Mouse (Mus musculus): ENCODE results near the gene Akt1.

The Akt1 gene

DNA sequence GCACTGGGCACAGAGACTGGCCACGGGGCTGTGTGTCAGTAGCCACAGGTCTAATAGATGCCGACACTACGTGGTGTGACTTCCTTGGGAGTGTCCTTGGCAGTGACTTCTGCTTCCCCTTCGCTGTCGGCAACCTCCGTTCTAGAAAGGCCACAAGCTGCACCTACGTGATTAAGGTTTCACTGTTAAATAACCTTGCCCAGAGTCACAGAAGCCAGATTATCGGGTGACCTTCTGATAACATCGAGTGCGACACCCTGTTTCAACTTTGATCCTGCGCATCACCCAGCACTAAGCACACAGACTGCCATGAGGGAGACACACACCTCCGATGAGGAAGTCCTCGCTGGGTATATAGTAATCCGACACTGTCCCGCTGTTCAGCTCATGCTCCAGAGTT, 13.8 kb upstream of the Akt1 start:
- DNase-seq (ENCODE audit: low spot score in 2 of 2) = no peak

DNA sequence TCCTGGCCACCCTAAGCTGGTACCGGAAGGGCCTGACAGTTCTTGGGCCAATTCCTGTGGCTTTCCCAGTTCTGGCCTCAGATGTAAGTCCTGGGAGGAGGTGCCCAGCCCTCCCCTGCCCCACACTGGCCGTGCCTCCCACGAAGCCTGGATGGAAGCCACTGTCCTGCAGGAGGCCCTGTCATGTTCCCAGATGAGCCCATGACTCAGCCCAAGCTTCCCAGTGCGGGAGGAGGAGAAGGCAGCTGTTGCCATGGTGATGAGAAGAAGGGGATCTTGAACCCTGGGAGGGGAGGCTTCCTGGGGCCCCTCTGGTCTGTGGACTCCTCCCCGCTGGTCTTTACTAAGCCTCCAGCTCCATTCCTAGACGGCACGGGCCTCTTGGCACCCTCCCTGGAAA, 8.7 kb upstream of the Akt1 start:
- no peak for DNase-seq (ENCODE audit: low spot score in 2 of 2)

DNA sequence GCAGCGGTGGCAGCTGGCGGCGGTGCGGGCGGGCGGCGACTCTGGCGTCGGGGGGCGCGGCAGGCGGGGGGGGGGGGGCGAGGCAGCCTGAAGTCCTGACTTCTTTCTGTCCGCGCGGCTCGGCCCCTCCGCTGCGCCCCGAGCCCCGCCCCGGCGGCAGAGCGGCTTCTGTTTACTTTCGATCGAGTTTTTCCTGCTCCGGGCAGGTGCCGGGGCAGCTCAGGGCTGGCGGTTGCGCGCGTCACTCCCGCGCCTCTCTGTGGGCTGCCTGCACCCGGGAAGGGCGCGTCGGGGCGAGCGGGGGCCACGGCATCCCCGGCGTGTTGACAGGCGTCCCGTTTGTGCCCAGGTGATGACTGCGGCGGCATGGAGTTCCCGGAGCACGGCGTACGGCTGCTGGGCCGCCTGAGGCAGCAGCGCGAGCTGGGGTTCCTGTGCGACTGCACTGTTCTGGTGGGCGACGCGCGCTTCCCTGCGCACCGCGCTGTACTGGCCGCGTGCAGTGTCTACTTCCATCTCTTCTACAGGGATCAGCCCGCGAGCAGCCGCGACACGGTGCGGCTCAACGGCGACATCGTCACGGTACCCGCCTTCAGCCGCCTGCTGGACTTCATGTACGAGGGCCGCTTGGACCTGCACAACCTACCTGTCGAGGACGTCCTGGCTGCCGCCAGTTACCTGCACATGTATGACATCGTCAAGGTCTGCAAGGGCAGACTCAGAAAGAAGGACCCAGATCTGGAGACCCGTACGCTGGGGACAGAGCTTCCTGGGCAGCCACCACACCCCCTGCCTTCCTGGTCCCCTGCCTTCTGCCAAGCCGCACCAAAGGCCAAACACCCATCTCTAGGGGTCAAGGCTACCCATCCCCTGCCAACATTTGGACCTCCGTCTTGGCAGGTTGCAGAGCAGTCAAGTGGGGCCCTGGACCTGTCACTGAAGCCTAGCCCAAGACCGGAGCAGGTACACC, 4.6 kb upstream of the Akt1 start:
- DNase-seq (ENCODE audit: low spot score in 2 of 2) = no peak

DNA sequence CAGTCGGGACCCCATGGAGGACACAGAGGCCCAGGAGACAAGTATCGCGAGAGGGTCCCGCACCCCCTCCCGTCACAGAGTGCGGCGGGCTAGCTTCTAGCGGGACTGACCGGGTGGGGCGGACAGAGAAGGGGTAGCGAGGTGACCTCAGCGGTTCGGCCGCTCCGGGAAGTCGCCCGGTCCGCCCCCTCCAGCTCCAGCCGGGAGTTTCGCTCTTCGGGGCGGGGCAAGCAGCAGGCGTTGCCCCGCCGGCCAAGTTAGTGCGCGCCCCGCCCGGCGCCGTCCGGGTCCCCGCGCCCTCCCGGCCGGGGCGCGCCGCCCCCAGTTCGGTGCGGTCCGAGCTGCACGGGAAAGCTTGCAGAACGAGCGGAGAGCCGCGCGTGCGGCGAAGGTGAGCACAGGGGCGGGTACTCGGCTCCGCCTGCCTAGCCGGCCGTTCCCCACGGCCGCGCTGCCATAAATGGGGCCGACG, 3.9 kb upstream of the Akt1 start, which contains the start of gene Zbtb42:
Gene Zbtb42, plus strand, starts transcription at position 274 of the 472 bp plus-strand sequence.
- no peak for DNase-seq (ENCODE audit: low spot score in 2 of 2)

DNA sequence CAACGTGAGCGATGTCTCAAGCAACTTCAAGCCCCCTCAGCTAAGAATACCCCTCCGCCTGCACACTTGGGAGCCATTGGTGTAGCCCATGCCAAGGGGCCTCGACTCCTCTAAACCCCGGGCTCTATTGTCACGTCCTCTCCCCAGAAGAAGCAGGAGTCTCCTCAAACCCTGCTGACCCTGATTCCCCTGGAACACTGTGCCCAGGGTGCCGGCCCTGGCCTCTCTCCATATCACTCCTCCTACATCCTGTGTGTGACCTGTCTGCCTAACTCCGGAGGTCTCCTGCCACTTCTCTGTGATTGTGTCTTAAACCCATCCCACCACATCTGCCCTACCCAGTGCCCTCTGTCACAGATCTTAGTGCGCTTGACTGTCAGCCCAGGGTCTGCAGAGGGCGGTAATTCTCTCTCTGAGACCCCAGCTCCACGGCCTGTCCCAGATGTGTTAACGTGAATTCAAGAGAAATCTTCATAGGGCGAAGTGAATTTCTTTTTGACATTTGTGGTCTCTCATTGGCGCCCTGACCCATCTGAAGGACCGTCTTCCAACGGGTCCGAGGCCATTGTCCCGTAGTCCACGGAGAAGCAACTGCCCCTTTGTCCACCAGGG, 3.4 kb upstream of the Akt1 start:
- no peak for DNase-seq (ENCODE audit: low spot score in 2 of 2)

DNA sequence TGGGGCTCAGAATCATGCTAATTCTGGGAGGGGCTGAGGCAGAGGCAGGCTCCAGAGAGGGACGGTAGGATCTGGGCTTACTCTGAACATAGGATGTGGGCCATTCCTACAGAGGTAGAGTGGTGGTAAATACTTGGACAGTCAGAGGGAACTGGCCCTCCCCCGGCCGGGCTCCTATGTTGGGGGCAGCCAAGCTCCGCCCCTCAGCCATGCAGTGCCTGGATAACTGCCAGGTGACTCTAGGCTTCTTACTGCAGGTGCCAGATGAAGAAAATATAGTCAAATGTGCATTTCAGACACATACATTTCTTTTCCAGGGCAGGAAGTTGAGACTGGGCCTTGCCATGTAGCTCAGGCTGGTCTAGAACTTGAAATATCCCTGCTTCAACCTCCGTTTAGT, 2.4 kb upstream of the Akt1 start:
- no peak for DNase-seq (ENCODE audit: low spot score in 2 of 2)

DNA sequence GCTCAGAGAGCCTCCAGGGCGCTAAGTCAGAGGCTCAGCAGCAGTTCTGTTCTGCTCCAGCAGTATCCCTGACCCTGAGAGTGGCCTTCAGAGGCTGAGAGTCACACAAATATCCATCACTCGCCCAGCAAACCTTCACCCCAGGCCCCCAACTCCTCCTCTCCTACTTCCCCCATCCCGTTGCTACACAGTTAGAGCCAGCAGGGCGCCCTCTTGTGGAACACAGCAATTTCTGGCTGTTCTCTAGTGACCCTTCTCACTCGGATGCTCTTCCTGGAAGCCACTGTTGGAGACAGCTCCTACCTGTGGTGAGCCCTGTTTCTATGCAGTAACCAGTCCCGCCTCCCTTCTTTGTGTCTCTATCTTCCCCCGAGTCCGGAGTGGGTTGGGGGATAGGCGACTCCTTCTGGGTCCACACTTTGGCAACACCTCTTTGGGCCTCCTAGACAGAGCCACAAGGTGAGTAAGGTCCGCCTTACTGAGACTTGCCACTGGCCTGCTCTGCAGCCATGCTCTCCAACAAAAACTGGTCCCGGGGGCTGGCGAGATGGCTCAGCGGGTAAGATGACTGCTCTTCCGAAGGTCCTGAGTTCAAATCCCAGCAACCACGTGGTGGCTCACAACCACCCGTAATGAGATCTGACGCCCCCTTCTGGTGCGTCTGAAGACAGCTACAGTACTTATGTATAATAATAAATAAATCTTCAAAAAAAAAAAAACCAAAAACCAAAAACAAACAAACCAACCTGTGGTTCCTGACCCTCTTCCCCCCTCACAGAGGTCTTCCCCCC, 756 bp upstream of the Akt1 start:
- peak in 1 of 2 experiments; percentile 86 for DNase-seq (ENCODE audit: low spot score in 2 of 2)

DNA sequence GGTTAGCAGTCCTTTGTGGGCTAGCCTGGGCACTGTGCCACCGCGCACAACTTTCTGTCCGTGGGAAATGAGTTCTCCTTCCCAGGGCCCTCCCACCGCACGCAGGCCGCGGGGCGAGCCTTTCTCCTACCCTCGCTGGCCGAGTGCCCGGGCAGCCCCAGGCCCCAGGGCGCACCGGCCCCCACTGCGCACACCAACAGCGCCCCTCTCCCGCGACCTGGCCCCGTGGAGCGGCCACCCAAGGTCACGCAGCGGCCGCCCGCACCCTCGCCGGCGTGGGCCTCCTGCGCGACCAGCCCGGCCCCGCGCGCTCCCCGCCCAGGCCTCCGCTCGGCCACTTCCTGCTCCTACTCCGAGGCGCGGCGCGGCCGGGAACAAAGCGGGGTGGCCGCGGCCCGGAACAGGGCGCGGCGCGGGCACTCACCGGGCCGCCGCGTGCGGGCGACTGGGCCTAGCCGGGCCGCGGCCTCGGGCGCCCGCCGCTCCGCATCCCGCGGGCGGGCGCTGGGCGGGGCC, 1.1 kb downstream of the Akt1 start:
- DNase-seq (ENCODE audit: low spot score in 2 of 2) = no peak

DNA sequence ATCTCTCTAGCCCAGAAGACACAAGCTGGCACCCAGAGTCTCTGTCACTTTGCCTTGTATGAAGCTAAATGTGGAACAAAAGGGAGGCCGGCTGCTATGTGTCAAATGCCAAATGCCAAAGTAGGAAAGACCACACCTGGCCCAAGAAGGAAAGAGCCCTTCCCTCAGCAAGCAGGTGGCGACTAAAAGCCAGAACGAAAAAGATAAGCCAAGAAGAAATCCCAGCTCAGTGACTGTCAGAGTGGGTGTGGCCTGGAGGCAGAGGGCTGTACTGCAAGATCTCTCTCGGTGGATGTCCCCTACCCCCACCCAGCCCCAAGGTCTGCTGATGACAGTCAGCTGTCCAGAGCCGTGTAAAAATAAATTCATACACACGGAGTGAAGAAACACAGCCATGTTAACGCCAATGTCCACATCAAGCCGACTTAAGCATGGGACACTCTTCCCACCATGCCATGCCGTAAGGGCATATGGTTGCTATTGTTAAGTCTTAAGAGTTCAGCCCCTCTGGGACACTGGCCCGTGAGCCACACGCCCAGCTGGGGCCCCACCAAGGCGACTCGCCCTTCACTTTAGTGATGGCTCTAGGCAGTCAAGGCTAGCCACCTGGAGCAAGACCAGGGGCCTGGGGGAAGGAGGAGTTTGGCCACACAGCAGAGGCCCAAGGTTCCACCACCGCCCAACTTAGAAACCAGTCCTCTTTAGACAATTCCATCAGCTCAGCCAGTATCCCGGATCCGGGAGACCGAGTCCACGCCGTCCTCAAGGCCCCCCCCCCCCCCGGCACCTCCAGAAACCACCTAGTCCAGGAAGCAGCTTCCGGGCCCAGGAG, 1.7 kb downstream of the Akt1 start:
- no peak for DNase-seq (ENCODE audit: low spot score in 2 of 2)

DNA sequence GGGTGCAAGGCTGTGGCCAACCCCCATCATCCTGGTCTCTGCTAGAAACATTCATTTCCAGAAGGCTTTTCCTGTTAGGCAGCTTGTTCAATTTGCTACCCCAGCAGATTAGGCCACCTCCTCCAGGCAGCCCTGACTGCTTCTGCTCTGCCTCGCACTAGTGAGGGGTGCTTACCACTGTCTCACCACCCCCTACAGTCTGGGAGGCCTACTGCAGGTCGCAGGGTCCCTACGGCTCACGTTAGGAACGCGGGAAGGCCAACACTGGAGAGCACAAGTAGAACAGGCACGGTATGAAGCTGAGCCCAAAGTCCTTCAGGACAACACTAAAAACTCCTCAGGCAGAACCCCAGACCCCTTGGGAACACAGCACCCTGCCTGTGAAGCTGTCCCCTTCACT, 2.8 kb downstream of the Akt1 start:
- DNase-seq (ENCODE audit: low spot score in 2 of 2) = no peak

DNA sequence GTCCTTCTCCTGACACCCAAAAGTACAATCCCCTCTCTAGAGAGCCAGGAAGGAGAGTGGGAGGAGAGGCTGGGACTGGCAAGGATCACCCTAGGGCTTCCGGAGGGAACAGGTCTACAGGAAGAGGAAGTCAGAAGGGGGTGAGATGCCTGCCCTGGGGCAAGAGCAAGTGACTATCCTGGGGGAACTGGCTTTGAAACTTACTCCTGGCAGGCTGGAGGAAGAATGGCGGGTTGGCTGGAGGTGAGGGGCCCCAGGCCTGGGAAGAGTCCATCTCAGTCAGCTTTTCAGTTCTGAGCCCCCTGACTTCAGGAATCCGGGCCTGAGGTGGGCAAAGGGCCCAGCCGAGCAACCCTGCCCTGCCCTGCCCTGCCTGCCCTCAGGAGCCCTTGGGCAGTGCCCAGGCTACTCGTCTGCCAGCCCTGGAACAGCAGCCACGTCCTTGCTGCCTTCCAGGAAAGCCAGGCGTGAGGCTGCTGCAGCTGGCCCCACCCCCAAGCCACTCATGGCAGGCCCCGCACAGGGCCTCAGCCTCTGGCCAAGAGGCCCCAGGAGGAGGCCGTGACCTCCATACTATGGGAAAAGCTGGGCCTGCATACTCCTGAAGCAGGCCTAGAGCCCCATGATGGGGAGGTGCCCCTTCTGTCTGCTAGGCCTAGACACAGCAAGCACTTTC, 3.8 kb downstream of the Akt1 start:
- no peak for DNase-seq (ENCODE audit: low spot score in 2 of 2)

DNA sequence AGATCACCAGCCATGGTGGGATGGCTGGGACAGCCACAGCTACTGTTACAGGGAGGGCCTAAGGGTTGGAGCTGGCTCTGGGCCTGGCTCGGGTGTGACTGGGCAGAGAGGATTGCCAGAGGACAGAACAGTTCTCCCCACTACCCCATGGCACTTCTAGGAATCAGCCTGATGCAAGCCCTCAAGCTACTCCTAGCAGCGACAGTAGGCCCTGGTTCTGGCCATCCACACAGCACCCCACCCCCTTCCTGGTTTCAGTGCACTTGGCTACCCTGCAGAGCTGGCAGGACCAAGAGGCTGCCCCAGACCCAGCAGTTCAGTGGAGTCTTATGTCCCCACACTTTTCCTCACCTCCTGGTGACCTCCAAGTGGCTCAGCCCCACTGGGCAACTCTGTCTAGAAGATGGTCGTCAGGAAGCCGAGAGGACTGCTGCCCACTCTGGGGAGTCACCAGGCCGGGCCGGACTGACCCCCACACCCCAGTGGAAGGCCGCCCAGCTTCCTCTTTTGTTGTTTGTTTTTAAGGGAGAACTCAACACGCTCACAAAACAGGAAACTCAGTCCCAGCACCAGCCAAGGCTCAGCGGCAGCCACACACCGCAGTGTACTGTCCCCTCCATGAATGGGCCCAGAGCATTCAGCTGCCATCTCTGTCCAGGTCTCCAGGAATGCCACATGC, 6.9 kb downstream of the Akt1 start:
- DNase-seq (ENCODE audit: low spot score in 2 of 2) = no peak

DNA sequence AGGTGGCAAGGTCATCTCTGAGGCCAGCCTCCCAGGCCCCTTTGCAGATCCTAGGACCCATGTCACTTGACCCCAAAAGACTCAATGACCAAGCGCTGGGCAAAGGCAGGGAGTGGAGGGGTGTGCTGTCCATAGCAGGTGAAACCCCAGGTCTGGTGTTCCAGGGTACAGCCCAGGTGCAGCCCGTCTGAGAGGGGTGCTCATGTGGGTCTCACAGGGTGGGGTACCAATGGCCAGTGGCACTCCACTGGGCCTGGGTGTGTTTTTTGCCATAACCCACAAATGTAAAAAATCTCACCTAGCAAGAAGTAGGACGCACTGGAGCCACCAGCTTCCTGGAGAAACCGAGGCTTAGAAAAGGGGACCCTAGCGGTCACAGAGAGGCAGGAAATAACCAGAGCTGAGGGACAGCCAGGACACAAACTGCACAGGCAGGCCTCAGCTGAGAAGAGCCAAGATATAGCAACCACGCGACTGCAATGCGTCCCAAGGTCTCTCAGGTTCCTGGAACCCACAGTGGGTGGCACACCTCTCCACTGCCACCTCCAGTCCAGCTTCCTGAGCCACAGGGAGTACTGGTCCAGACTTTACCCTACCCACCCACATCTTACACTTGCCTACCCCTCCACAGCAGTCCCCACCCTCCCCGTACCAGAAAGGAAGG, 8.7 kb downstream of the Akt1 start:
- DNase-seq (ENCODE audit: low spot score in 2 of 2) = no peak

DNA sequence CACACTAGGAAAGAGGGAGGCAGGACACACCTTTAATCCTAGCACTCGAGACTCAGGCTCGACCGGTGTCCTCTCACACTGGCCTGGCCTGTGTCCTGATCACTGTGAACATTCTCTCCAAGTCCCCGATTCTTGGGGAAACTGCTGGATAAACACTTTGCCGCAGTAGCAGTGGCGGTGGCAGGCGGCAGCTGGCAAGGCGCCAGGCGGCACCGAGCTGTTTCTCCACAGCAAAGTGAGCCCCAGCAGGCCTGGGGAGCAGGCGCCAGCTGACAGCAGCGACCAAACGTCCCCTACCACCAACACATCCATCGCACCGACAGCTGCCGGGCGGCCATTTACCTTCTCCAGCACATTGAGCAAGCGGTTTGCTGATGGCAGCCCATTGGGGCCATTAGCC, 9.2 kb downstream of the Akt1 start:
- DNase-seq (ENCODE audit: low spot score in 2 of 2) = peak in 1 of 2 experiments; percentile 81

DNA sequence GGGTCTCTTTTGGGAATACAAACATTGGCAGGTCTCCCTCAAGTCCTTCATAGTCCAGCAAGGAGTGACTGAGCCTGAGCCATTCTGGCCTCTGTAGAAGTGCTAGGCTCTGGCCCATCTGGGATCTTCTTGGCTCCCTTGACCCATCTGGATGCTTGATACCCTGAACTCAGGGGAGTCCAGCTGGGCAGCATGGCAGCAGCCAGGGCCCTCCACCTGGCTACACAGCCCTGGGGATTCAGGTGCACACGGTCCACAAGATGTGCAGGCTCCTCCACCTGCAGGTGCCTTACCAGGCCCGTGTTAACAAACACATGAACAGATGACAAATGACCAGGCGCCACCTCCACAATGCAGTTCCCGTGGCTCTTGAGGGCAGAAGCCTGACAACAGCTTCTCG, 10.0 kb downstream of the Akt1 start:
- no peak for DNase-seq (ENCODE audit: low spot score in 2 of 2)

DNA sequence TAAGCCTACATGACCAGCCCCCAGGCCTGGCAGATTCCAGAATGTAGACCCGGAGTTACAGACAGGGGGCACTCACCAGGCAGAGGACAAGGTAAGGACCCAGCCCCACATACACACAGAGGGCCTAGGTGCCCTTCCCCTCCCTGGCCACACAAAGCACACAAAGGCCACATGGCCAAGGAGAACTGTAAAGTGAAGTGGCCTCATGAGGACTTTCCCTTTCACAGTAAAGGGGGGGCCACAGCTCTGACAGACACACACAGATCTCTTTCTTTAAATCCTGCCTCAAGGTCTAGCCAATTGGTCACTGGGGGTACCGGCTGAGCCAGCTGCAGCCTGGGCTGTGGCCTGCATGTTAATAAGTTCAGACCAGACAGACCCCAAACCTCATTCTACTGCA, 10.6 kb downstream of the Akt1 start:
- no peak for DNase-seq (ENCODE audit: low spot score in 2 of 2)

DNA sequence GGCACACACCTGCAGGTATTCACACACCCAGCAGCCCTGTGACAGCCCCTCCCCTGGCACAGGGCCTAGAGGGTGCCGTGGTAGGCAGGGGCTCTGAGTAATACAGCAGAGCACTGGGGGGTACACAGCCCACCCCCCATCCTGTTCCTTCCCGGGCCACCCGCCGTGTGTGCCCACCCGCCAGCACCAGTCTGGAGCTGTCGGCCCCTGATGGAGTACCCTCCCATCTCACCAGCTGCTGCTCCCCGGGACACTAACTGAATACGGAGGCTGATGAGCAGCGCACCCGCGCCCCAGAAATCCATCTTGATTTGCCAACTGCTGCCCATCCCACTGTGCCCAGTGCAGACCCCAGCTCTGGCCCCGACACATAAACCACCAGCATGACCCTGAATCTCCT, 11.0 kb downstream of the Akt1 start:
- no peak for DNase-seq (ENCODE audit: low spot score in 2 of 2)

DNA sequence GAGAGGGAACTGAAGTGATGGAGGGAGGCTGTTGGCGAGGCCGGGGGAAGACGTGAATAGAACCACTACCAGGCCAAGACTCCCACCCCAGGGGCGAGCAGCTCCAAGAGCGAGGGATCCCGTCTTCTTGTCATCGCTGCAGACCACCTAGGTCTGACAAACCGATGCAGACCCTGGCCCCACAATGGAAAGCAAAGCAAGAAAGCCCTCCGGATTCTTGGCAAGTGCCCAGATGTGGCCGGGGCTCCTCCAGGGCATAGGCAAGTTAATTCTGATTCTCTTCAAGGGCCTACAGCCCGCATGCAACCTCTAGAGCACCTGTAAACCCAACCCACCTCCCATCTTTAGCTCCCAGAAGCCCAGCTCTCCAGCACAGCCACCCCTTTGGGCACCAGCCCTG, 11.4 kb downstream of the Akt1 start:
- no peak for DNase-seq (ENCODE audit: low spot score in 2 of 2)

DNA sequence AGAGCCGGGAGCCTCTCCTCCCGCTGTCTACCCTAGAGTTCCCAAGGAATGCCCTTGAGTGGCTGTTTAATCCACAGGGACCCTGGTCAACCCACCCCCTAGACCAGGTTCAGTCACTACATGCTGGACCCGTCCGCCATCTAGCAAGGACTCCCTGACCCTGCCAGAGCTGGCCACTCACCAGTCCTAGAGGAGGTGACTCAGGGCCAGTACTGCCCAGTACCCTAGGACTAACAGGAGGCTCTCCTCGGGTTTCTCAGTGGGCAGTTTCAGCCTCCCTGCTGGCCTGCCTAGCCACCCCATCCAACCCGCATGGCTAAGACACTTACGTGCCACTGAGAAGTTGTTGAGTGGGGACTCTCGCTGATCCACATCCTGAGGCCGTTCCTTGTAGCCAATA, 12.8 kb downstream of the Akt1 start:
- no peak for DNase-seq (ENCODE audit: low spot score in 2 of 2)

DNA sequence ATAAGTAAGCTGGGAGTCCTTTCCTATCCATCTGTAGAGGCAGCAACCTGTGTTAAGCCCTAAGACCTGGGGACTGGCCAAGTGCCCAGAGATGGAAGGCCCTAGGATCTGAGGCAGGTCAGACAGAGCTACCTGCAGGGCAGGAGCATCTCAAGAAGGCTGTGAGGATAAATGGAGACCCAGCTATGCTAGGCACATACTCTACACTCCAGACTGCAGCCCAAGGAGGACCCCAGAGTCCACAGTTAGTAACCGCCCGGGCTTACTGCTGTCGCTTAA, 13.4 kb downstream of the Akt1 start:
- DNase-seq (ENCODE audit: low spot score in 2 of 2) = no peak

All from left cerebral cortex, adult 9 months (tissue).